Mouse (Mus musculus) bone marrow macrophage, adult 2 months (primary cell): Measurements from ENCODE around the gene Tex36. TPM values are rescaled to one million over a fixed set of nuclear protein-coding genes. Genes with fewer than 3 reads are reported as not detected.

Experiments
- H3K27ac ChIP-seq: 2 replicates; pipeline ENCODE4 v1.5.1; 2012; ENCODE audit warnings: low read depth, low read length; ENCODE audit not compliant: insufficient read depth
- H3K4me1 ChIP-seq: 2 replicates; pipeline ENCODE4 v1.6.1; 2012; ENCODE audit warnings: low read length; ENCODE audit not compliant: control insufficient read depth, insufficient read depth
- H3K4me3 ChIP-seq: 2 replicates; pipeline ENCODE4 v1.5.1; 2012; ENCODE audit warnings: mild to moderate bottlenecking, low read length, moderate library complexity; ENCODE audit not compliant: insufficient read depth
- CTCF ChIP-seq: IDR thresholded peaks from 2 replicates; pipeline ENCODE4 v1.5.1; 2012; ENCODE audit warnings: low read depth, mild to moderate bottlenecking, low read length, moderate library complexity
- POLR2A ChIP-seq: IDR thresholded peaks from 2 replicates; pipeline ENCODE4 v1.6.1; 2012; ENCODE audit warnings: mild to moderate bottlenecking, low read depth, low read length, borderline replicate concordance
- polyA plus RNA-seq: library from polyadenylated mRNA; stranded (reverse); fragments of >200 nt; gene quantifications from 2 replicates; pipeline ENCODE4 v1.2.4, GENCODE M21; 2012; ENCODE audit not compliant: missing spikeins, insufficient read depth, insufficient read length

Gene Tex36
- polyA plus RNA-seq, result not detected in 2 replicates

DNA sequence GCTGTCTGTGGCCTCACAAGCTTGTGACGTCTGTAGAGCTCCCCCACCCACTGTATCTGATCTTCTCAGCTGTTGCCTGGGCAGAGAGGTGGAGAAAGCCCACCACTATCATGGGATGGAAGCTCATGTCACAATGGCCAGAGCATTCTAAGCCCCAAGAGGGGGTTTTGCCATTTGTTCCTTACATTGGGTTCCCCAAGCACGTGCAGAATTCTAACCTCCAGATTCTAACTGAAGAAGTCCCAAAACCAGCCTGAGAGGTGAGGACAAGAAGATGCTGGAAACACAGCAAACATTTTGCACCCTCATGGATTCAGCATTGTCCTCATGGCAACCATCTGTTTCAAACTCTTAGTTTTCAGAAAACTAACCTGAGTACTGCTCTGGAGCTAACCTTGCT is at the start of gene Tex36:
Gene Tex36 (minus strand): TSS at position 101 of the 400 bp plus-strand sequence.
- Histone ChIP-seq H3K4me3 (no peak within 1 kb of the TSS), H3K4me1 (no peaks in the 10 kb centered on the region), H3K27ac (no peak within 1 kb of the TSS)
- TF ChIP-seq CTCF (no peak), POLR2A (no peak)

DNA sequence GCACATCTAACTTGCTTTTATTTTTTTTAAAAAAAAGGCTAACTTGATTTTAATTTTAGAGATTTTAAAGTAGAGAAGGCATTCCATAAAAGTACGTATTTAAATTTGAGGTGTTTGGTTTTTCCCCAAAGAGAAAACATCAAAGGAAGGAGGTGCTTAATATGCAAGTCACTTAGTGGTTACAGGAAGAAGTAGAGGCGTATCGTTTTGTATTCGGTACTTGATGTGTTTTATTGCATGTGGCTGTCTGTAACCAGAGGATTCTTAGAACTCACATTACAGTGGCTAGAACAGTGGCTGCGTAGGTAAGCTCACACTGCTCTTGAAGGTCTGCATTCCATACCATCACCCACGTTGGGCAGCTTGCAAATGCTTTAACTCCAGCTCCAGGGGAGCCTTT is 43.8 kb upstream of the Tex36 start:
- Histone ChIP-seq H3K27ac (no peak overlapping the region), H3K4me3 (no peak overlapping the region), H3K4me1 (no peaks in the 10 kb centered on the region)
- TF ChIP-seq POLR2A (no peak), CTCF (no peak)

DNA sequence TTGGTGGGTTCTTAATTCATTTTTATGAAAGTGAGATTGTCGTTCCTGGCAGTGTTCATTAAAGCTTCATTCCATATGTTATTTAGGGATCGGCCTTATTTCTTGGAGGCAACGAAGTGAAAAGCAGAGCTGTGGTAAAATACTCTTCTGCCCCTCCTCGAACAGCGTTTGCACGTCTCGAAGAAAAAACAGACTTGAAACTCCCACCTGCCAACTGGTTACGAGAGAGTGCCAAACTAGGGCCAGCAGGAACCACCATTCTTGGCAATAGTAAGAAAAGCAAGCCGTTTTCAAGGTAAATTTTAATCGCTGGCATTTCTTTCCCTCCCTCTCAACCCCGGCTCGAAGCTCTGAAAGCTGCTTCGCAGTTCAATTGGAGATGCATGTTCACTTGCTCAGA is 36.9 kb upstream of the Tex36 start:
- TF ChIP-seq CTCF, result no peak
- no peak for TF ChIP-seq POLR2A
- H3K4me3 ChIP-seq, result peak overlapping the region; percentile 100; the same call in 1 of the 2 replicates

GRCm38 (mm10) chr7:133638306-133638705 is 36.3 kb upstream of the Tex36 start:
- Histone ChIP-seq H3K4me3 (peak overlapping the region; percentile 100), H3K27ac (no peak overlapping the region), H3K4me1 (peaks cover 11% of the 10 kb centered on the region)
- TF ChIP-seq CTCF (no peak), POLR2A (no peak)

More for the DNA sequence above, 36.9 kb upstream of the Tex36 start:
- Histone ChIP-seq H3K4me1 (peaks cover 11% of the 10 kb centered on the region), H3K27ac (no peak overlapping the region)

- Histone ChIP-seq H3K27ac (peak within 1 kb of the TSS; percentile 75), H3K4me3 (peak within 1 kb of the TSS; percentile 100), H3K4me1 (peaks cover 11% of the 10 kb centered on the region)
- TF ChIP-seq CTCF (no peak), POLR2A (0 out of 2 replicates have a peak, but pooled peaks have one; percentile 62)
These were observed 35.7 kb upstream of the Tex36 start, which contains the start of gene Edrf1 for GRCm38 (mm10) chr7:133637361-133638305. TSS of gene Edrf1 (plus strand) at chr7:133637543.

- TF ChIP-seq POLR2A (no peak), CTCF (peak; percentile 60)
- peaks cover 11% of the 10 kb centered on the region for H3K4me1 ChIP-seq
These were observed 34.9 kb upstream of the Tex36 start for GRCm38 (mm10) chr7:133636738-133637352.

GRCm38 (mm10) chr7:133634932-133635650 is 33.1 kb upstream of the Tex36 start:
- Histone ChIP-seq H3K27ac (no peak overlapping the region), H3K4me1 (peaks cover 11% of the 10 kb centered on the region), H3K4me3 (no peak overlapping the region)
- TF ChIP-seq CTCF (no peak), POLR2A (no peak)

More at GRCm38 (mm10) chr7:133636738-133637352, 34.9 kb upstream of the Tex36 start:
- Histone ChIP-seq H3K27ac (peak overlapping the region; percentile 50), H3K4me3 (peak overlapping the region; percentile 60)

DNA sequence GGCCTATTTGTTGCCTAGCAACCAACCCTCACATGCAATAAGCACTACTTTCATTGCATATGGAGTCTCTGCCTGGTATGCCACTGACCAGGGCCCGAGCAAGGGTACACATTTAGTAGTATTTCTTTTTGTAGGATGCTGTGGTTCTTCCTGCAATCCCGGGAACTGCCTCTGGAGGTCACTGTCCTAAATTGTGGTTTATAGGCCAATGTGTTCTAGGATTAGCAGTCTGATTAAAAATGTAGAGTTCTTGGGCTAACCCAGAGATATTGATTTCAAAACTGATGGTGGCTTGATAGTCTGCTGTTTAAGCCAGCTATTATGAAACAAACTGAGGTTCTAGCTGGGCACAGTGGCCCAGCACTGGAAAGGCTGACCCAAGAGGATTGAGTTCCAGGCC is 30.5 kb upstream of the Tex36 start:
- Histone ChIP-seq H3K4me1 (0 out of 2 replicates have a peak, but pooled peaks cover 4% of the 10 kb centered on the region), H3K27ac (no peak overlapping the region), H3K4me3 (no peak overlapping the region)
- TF ChIP-seq POLR2A (no peak), CTCF (no peak)

DNA sequence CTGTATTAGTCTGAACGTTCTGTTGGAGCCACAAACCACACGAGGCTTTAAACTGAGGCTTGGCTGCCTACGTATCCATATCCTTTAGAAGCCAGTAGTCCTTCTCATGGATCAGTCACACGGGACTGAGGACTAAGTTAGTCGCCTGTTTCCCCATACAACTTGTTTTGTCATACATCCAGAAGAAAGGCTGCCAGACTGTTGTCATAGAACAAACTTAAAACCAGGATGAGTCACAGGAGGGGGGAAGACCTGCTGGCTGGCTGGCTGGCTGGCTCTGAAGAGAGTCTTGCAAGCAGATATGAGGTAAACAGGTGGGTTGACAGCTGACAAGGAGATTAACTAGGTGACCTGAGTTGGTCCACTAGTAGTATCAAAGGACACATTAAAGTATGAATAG is 28.9 kb upstream of the Tex36 start:
- Histone ChIP-seq H3K27ac (no peak overlapping the region), H3K4me3 (no peak overlapping the region), H3K4me1 (0 out of 2 replicates have a peak, but pooled peaks cover 2% of the 10 kb centered on the region)
- TF ChIP-seq POLR2A (no peak), CTCF (no peak)
